ENCODE assay signal across 26 mouse cellular contexts in genomic region chr7:106745811-106746210, GRCm38 (mm10). TPM values are rescaled to one million over a fixed set of nuclear protein-coding genes. Genes with fewer than 3 reads are reported as not detected.
"Had no signal": no experiment of that assay in that cellular context is flagged by ENCODE, and none has a peak within 500 bp of the region (broad histone marks: within the 10 kb centered on the region; RNA-seq: fewer than 3 reads in every experiment).

No protein-coding gene starts in this region.

- H3K9me3 ChIP-seq: lung, embryonic 15.5 days; midbrain, embryonic 13.5 days; midbrain, embryonic 15.5 days; neural tube, embryonic 12.5 days; stomach, embryonic 15.5 days had no signal

- H3K36me3 ChIP-seq: lung, embryonic 15.5 days; midbrain, embryonic 13.5 days; midbrain, embryonic 15.5 days; neural tube, embryonic 12.5 days; stomach, embryonic 15.5 days had no signal

- H3K27me3 ChIP-seq: lung, embryonic 15.5 days; megakaryocyte, embryonic 14.5 days; midbrain, embryonic 13.5 days; midbrain, embryonic 15.5 days; neural tube, embryonic 12.5 days; stomach, embryonic 15.5 days had no signal

- H3K9ac ChIP-seq: liver, postnatal 0 days; lung, embryonic 15.5 days; midbrain, embryonic 13.5 days; midbrain, embryonic 15.5 days; neural tube, embryonic 12.5 days; stomach, embryonic 15.5 days had no signal

- H3K27ac ChIP-seq: lung, embryonic 15.5 days; macrophage; midbrain, embryonic 13.5 days; midbrain, embryonic 15.5 days; neural tube, embryonic 12.5 days; stomach, embryonic 15.5 days; stomach, postnatal 0 days had no signal

- H3K4me3 ChIP-seq: lung, embryonic 15.5 days; megakaryocyte, embryonic 14.5 days; midbrain, embryonic 13.5 days; midbrain, embryonic 15.5 days; neural tube, embryonic 12.5 days; stomach, embryonic 15.5 days had no signal

- H3K4me1 ChIP-seq: lung, embryonic 15.5 days; megakaryocyte, embryonic 14.5 days; midbrain, embryonic 13.5 days; midbrain, embryonic 15.5 days; neural tube, embryonic 12.5 days; stomach, embryonic 15.5 days had no signal

- DNase-seq: liver, postnatal 0 days; lung, adult 2 months; lung, postnatal 14 days; lung, postnatal 36 days; right cerebral cortex, postnatal 14 days; thymus, adult 2 months; thymus, postnatal 25 days; thymus, postnatal 4 days had no signal

RNA-seq across cellular contexts. Expression of gene Olfr697, which starts 3.6 kb away (rescaled TPM):
- total RNA-seq: megakaryocyte progenitor cell, adult 5-6 weeks; monocyte, adult 5-6 weeks; neutrophil, adult 5-6 weeks had no signal
- polyA plus RNA-seq: liver, postnatal 0 days; lung, adult 2 months; lung, embryonic 15.5 days; lung, postnatal 0 days; macrophage; midbrain, embryonic 11.5 days; midbrain, embryonic 13.5 days; midbrain, embryonic 15.5 days; midbrain, postnatal 0 days; neural tube, embryonic 12.5 days; neural tube, embryonic 14.5 days; spleen, adult 2 months; stomach, embryonic 15.5 days; stomach, postnatal 0 days; thymus, adult 2 months; urinary bladder, adult 2 months had no signal

RNA-seq across cellular contexts. Expression of gene Olfr698, which starts 9.4 kb away (rescaled TPM):
- total RNA-seq: megakaryocyte progenitor cell, adult 5-6 weeks; midbrain, postnatal 0 days; monocyte, adult 5-6 weeks; neutrophil, adult 5-6 weeks had no signal
- polyA plus RNA-seq: liver, postnatal 0 days; lung, adult 2 months; lung, embryonic 15.5 days; lung, postnatal 0 days; macrophage; midbrain, embryonic 11.5 days; midbrain, embryonic 13.5 days; midbrain, embryonic 15.5 days; midbrain, postnatal 0 days; neural tube, embryonic 12.5 days; neural tube, embryonic 14.5 days; spleen, adult 2 months; stomach, embryonic 15.5 days; stomach, postnatal 0 days; thymus, adult 2 months; urinary bladder, adult 2 months had no signal

RNA-seq across cellular contexts. Expression of gene Olfr695, which starts 29.6 kb away (rescaled TPM):
- total RNA-seq: midbrain, postnatal 0 days; monocyte, adult 5-6 weeks; neutrophil, adult 5-6 weeks had no signal
- polyA plus RNA-seq: liver, postnatal 0 days; lung, adult 2 months; lung, embryonic 15.5 days; lung, postnatal 0 days; macrophage; midbrain, embryonic 11.5 days; midbrain, embryonic 13.5 days; midbrain, embryonic 15.5 days; midbrain, postnatal 0 days; neural tube, embryonic 12.5 days; neural tube, embryonic 14.5 days; spleen, adult 2 months; stomach, embryonic 15.5 days; stomach, postnatal 0 days; testis, adult 2 months; thymus, adult 2 months; urinary bladder, adult 2 months had no signal

RNA-seq across cellular contexts. Expression of gene Olfr699, which starts 47.2 kb away (rescaled TPM):
- total RNA-seq: megakaryocyte progenitor cell, adult 5-6 weeks; midbrain, postnatal 0 days; monocyte, adult 5-6 weeks had no signal
- polyA plus RNA-seq: liver, postnatal 0 days; lung, adult 2 months; lung, embryonic 15.5 days; lung, postnatal 0 days; macrophage; midbrain, embryonic 11.5 days; midbrain, embryonic 13.5 days; midbrain, embryonic 15.5 days; midbrain, postnatal 0 days; neural tube, embryonic 12.5 days; neural tube, embryonic 14.5 days; spleen, adult 2 months; stomach, embryonic 15.5 days; stomach, postnatal 0 days; thymus, adult 2 months; urinary bladder, adult 2 months had no signal

RNA-seq across cellular contexts. Expression of gene Olfr694, which starts 54.2 kb away (rescaled TPM):
- total RNA-seq: megakaryocyte progenitor cell, adult 5-6 weeks; midbrain, postnatal 0 days; monocyte, adult 5-6 weeks; neutrophil, adult 5-6 weeks had no signal
- polyA plus RNA-seq: liver, postnatal 0 days; lung, adult 2 months; lung, embryonic 15.5 days; lung, postnatal 0 days; macrophage; midbrain, embryonic 11.5 days; midbrain, embryonic 13.5 days; midbrain, embryonic 15.5 days; midbrain, postnatal 0 days; neural tube, embryonic 12.5 days; neural tube, embryonic 14.5 days; spleen, adult 2 months; stomach, embryonic 15.5 days; stomach, postnatal 0 days; testis, adult 2 months; thymus, adult 2 months; urinary bladder, adult 2 months had no signal
